Mouse (Mus musculus) frontal cortex, postnatal 14 days (tissue): Measurements from ENCODE around the gene Ubap2.

Source experiments
- DNase-seq, 2 experiments: peaks; one replicate each; pipeline ENCODE4 v3.0.0; 2022; ENCODE audit warnings: low spot score in 2 of 2

Gene Ubap2

GRCm38 (mm10) chr4:41260691-41261090, 14.3 kb downstream of the Ubap2 start:
- no peak for DNase-seq

GRCm38 (mm10) chr4:41259019-41259418, 15.9 kb downstream of the Ubap2 start:
- DNase-seq, result no peak

GRCm38 (mm10) chr4:41257752-41258151, 17.2 kb downstream of the Ubap2 start:
- DNase-seq, result no peak

GRCm38 (mm10) chr4:41255564-41256210, 19.3 kb downstream of the Ubap2 start:
- peak; percentile 20 to 27 for DNase-seq

GRCm38 (mm10) chr4:41253756-41254155, 21.2 kb downstream of the Ubap2 start:
- no peak for DNase-seq

- no peak for DNase-seq
Measured at GRCm38 (mm10) chr4:41245408-41245807, 29.5 kb downstream of the Ubap2 start.

GRCm38 (mm10) chr4:41240916-41241315, 34.0 kb downstream of the Ubap2 start:
- no peak for DNase-seq

- DNase-seq, result no peak
Measured at GRCm38 (mm10) chr4:41235621-41236020, 39.3 kb downstream of the Ubap2 start.

- peak; percentile 15 to 34 for DNase-seq
Measured at GRCm38 (mm10) chr4:41226351-41226750, 48.6 kb downstream of the Ubap2 start.

GRCm38 (mm10) chr4:41225412-41225811, 49.5 kb downstream of the Ubap2 start:
- no peak for DNase-seq

GRCm38 (mm10) chr4:41208050-41208449, 66.9 kb downstream of the Ubap2 start:
- no peak for DNase-seq

GRCm38 (mm10) chr4:41205751-41206150, 69.2 kb downstream of the Ubap2 start:
- DNase-seq, result no peak

GRCm38 (mm10) chr4:41202135-41202534, 72.8 kb downstream of the Ubap2 start:
- no peak for DNase-seq

- DNase-seq, result no peak
Measured at GRCm38 (mm10) chr4:41196861-41197610, 77.9 kb downstream of the Ubap2 start.

GRCm38 (mm10) chr4:41195328-41195727, 79.6 kb downstream of the Ubap2 start:
- no peak for DNase-seq

- no peak for DNase-seq
Measured at GRCm38 (mm10) chr4:41192544-41193512, 82.1 kb downstream of the Ubap2 start.

- DNase-seq, result no peak
Measured at GRCm38 (mm10) chr4:41189809-41190208, 85.1 kb downstream of the Ubap2 start.

- no peak for DNase-seq
Measured at GRCm38 (mm10) chr4:41179825-41180725, 94.9 kb downstream of the Ubap2 start.

- DNase-seq, result no peak
Measured at GRCm38 (mm10) chr4:41174631-41175030, 100.3 kb downstream of the Ubap2 start.

- no peak for DNase-seq
Measured at GRCm38 (mm10) chr4:41170970-41171369, 104.0 kb downstream of the Ubap2 start.
